Mouse (Mus musculus) heart, embryonic 15.5 days (tissue): Measurements from ENCODE around the gene Lrp6. TPM values are rescaled to one million over a fixed set of nuclear protein-coding genes. Genes with fewer than 3 reads are reported as not detected.

Experiments
- ATAC-seq: fragments of 200-750 bp; cut with Nextera tagmentation; replicated peaks from 2 replicates; pipeline ENCODE4 v1.8.0; 2017; ENCODE audit warnings: low read depth, moderate TSS enrichment; ENCODE audit not compliant: insufficient number of reproducible peaks, insufficient read depth, low FRiP score
- H3K27ac ChIP-seq: fragments of 300-500 bp; sonication (generic); 2 replicates; pipeline ENCODE4 v1.5.1; 2015; ENCODE audit warnings: mild to moderate bottlenecking, inconsistent platforms
- H3K27me3 ChIP-seq: fragments of 300-500 bp; sonication (generic); 2 replicates; pipeline ENCODE4 v1.6.1; 2015; ENCODE audit warnings: inconsistent platforms
- H3K36me3 ChIP-seq: fragments of 300-500 bp; sonication (generic); 2 replicates; pipeline ENCODE4 v1.6.1; 2015; ENCODE audit warnings: mild to moderate bottlenecking, inconsistent platforms
- H3K4me1 ChIP-seq: fragments of 300-500 bp; sonication (generic); replicated peaks from 2 replicates; pipeline ENCODE4 v1.6.1; 2015; ENCODE audit warnings: inconsistent platforms
- H3K4me2 ChIP-seq: fragments of 300-500 bp; sonication (generic); 2 replicates; pipeline ENCODE4 v1.6.1; 2015; ENCODE audit warnings: inconsistent platforms, mild to moderate bottlenecking, moderate library complexity
- H3K4me3 ChIP-seq: fragments of 300-500 bp; sonication (generic); 2 replicates; pipeline ENCODE4 v1.5.1; 2015; ENCODE audit warnings: mild to moderate bottlenecking, inconsistent platforms
- H3K9ac ChIP-seq: fragments of 300-500 bp; sonication (generic); 2 replicates; pipeline ENCODE4 v1.6.1; 2015; ENCODE audit warnings: mild to moderate bottlenecking, inconsistent platforms
- H3K9me3 ChIP-seq: fragments of 300-500 bp; sonication (generic); replicated peaks from 2 replicates; pipeline ENCODE4 v1.6.1; 2016; ENCODE audit warnings: inconsistent platforms
- WGBS: fragments of 180-500 bp; shearing (Covaris S2); methylation state at CpG from one replicate; pipeline ENCODE4 v1.1.7; 2015; ENCODE audit warnings: mixed read lengths; 5-methylcytosine and 5-hydroxymethylcytosine counted together
- polyA plus RNA-seq: library from polyadenylated mRNA; unstranded; fragments of >200 nt; fragmentation: Nextera tagmentation; extraction: Ambion mirVana; gene quantifications from 2 replicates; pipeline ENCODE4 v1.2.1, GENCODE M21; 2015

The Lrp6 gene
- polyA plus RNA-seq, 1 experiment from 2014 or later, result 16.9 TPM

DNA sequence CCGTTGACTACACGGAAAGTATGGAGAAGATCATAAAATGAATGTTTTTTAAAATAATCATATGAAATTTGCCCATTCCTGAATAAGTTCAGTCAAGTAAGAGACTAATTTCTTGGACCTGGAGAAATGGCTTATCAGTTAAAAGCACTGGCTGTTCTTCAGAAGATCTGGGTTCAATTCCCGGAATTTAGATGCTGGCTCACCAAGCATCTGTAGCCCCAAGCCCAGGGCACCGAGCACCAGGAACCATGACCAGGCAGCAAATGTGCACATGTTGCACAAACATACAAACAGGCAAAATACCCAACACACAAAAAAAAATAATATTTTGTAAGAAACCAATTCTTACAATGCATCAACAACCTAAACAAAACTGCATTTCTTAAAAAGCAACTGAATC lies 37.4 kb downstream of the Lrp6 start:
- ATAC-seq, result no peak
- WGBS, result 90% methylated on average over 4 of the region's 4 CpGs
- H3K36me3 ChIP-seq, result no peaks in the 10 kb centered on the region

GRCm38 (mm10) chr6:134528396-134528795 lies 38.4 kb downstream of the Lrp6 start:
- WGBS, result 92% methylated on average over 7 of the region's 7 CpGs

More for the DNA sequence above, 37.4 kb downstream of the Lrp6 start:
- Histone ChIP-seq H3K4me1 (peaks cover 35% of the 10 kb centered on the region), H3K9me3 (no peaks in the 10 kb centered on the region), H3K4me2 (no peak overlapping the region), H3K27ac (no peak overlapping the region), H3K9ac (no peak overlapping the region), H3K4me3 (no peak overlapping the region), H3K27me3 (no peaks in the 10 kb centered on the region)

DNA sequence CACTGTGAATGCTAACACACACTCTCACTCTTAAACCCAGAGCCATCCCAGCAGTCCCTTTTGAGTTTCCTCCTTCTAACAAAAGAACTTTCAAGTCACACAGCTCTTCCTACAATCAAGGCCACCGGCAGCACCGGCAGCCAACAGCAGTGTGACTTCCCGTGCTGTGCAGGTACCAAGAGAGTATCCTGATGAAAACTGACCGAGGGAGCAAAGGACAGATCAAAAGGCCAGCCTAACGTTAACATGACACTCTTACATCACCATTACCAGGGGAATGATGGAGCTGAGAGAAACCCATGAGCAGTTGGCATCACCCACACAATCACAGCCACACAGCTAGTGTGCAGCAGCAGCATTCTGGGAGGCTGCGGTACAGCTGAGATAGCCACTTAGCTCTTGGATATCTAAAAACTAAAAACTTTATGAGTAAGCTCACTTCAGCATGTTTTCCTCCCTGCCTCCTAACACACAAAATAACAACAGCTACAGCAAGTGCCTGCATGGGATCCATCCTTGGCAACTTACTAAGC lies 39.1 kb downstream of the Lrp6 start:
- Histone ChIP-seq H3K9me3 (no peaks in the 10 kb centered on the region), H3K27me3 (no peaks in the 10 kb centered on the region), H3K9ac (no peak overlapping the region), H3K4me2 (no peak overlapping the region), H3K36me3 (no peaks in the 10 kb centered on the region), H3K4me3 (no peak overlapping the region), H3K4me1 (peaks cover 31% of the 10 kb centered on the region), H3K27ac (no peak overlapping the region)
- ATAC-seq, result no peak
- 30% methylated on average over 6 of the region's 6 CpGs for WGBS

More at GRCm38 (mm10) chr6:134528396-134528795, 38.4 kb downstream of the Lrp6 start:
- Histone ChIP-seq H3K27ac (no peak overlapping the region), H3K4me2 (no peak overlapping the region), H3K4me1 (peaks cover 35% of the 10 kb centered on the region), H3K36me3 (no peaks in the 10 kb centered on the region), H3K27me3 (no peaks in the 10 kb centered on the region), H3K9me3 (no peaks in the 10 kb centered on the region), H3K4me3 (no peak overlapping the region), H3K9ac (no peak overlapping the region)
- no peak for ATAC-seq

DNA sequence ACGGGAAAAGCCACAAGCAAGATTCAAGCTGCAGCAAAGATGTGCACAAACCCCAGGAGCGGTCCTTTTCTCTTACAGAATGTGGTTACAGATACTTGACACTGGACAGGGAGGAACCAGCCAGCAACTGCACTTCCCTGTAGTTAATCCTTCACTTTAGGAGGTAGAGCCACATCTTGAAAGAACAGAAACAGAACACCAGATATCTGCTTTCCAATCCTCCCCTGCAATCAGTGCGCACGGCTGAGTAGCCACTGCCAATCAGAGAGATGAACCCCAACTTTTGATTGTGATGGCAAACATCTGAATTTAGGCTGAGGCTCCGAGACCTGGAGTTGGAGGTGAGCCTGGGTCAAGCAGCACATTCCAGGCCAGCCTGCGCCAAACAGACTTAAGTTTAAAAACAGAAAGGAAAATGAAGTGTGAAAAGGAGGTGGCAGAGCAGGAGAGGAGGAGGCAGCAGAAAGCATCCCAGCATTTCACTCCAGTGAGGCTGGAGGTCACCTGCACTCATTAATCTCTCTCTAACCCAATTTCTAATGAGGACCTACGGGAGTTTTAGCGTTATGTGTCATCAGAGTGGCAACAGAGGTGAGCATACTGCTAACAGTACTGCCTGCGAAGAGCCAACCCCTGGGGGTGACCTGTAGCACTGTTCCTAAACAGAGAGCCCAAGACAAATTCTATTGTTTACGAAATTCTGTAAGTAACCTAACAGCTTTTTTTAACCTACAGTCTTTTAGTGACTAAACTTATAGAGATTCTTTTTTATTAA lies 39.8 kb downstream of the Lrp6 start:
- Histone ChIP-seq H3K4me2 (no peak overlapping the region), H3K9me3 (no peaks in the 10 kb centered on the region), H3K4me1 (peaks cover 31% of the 10 kb centered on the region), H3K36me3 (no peaks in the 10 kb centered on the region), H3K27ac (no peak overlapping the region), H3K27me3 (no peaks in the 10 kb centered on the region), H3K4me3 (no peak overlapping the region), H3K9ac (no peak overlapping the region)
- WGBS, result 43% methylated on average over 10 of the region's 10 CpGs
- ATAC-seq, result no peak

DNA sequence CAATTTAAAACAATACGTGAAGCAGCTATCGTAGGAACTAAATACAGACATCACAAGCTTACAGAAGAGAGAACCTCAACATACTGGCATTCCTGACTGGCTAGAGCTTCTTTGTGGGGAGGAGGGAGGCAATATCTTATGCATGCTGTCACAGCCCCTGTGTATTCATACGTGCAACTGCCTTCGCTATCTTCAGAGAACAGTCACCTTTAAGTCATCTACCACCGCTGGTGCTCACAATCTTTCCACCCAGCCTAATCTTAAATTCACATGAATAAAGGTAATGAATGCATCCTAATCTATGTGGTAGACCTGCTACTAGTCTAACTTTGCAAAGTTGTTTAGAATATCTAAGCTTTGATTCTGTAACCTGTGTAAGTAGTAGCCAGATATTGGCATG lies 40.5 kb downstream of the Lrp6 start:
- Histone ChIP-seq H3K9me3 (no peaks in the 10 kb centered on the region), H3K9ac (no peak overlapping the region), H3K27me3 (no peaks in the 10 kb centered on the region), H3K4me1 (peaks cover 36% of the 10 kb centered on the region), H3K4me2 (no peak overlapping the region), H3K27ac (no peak overlapping the region), H3K36me3 (no peaks in the 10 kb centered on the region), H3K4me3 (no peak overlapping the region)
- 53% methylated on average over 5 of the region's 5 CpGs for WGBS
- ATAC-seq, result no peak

GRCm38 (mm10) chr6:134521411-134521810 lies 45.4 kb downstream of the Lrp6 start:
- no peak overlapping the region for H3K27ac ChIP-seq
- H3K36me3 ChIP-seq, result 0 out of 2 replicates have a peak, but pooled peaks cover 5% of the 10 kb centered on the region
- 68% methylated on average over 10 of the region's 10 CpGs for WGBS
- no peaks in the 10 kb centered on the region for H3K27me3 ChIP-seq
- no peak overlapping the region for H3K4me2 ChIP-seq
- H3K9ac ChIP-seq, result no peak overlapping the region
- no peak overlapping the region for H3K4me3 ChIP-seq
- peaks cover 15% of the 10 kb centered on the region for H3K4me1 ChIP-seq
- no peaks in the 10 kb centered on the region for H3K9me3 ChIP-seq
- ATAC-seq, result no peak

- Histone ChIP-seq H3K4me2 (no peak overlapping the region), H3K9ac (no peak overlapping the region), H3K9me3 (no peaks in the 10 kb centered on the region), H3K36me3 (0 out of 2 replicates have a peak, but pooled peaks cover 5% of the 10 kb centered on the region), H3K27ac (no peak overlapping the region), H3K27me3 (no peaks in the 10 kb centered on the region), H3K4me1 (peaks cover 9% of the 10 kb centered on the region), H3K4me3 (no peak overlapping the region)
- no peak for ATAC-seq
- 64% methylated on average over 3 of the region's 3 CpGs for WGBS
These were observed 45.9 kb downstream of the Lrp6 start for GRCm38 (mm10) chr6:134520821-134521220.

GRCm38 (mm10) chr6:134518450-134518849 lies 48.3 kb downstream of the Lrp6 start:
- H3K9ac ChIP-seq, result no peak overlapping the region
- no peaks in the 10 kb centered on the region for H3K9me3 ChIP-seq
- H3K27me3 ChIP-seq, result no peaks in the 10 kb centered on the region
- no peak for ATAC-seq
- H3K4me3 ChIP-seq, result no peak overlapping the region
- H3K4me1 ChIP-seq, result peaks cover 8% of the 10 kb centered on the region; the same call in 1 of the 2 replicates
- no peak overlapping the region for H3K4me2 ChIP-seq
- H3K36me3 ChIP-seq, result 0 out of 2 replicates have a peak, but pooled peaks cover 5% of the 10 kb centered on the region
- H3K27ac ChIP-seq, result no peak overlapping the region
- 79% methylated on average over 5 of the region's 5 CpGs for WGBS

GRCm38 (mm10) chr6:134517141-134517540 lies 49.6 kb downstream of the Lrp6 start:
- H3K27me3 ChIP-seq, result no peaks in the 10 kb centered on the region
- H3K4me3 ChIP-seq, result no peak overlapping the region
- H3K9ac ChIP-seq, result no peak overlapping the region
- H3K4me2 ChIP-seq, result no peak overlapping the region
- no peak for ATAC-seq
- H3K9me3 ChIP-seq, result no peaks in the 10 kb centered on the region
- H3K4me1 ChIP-seq, result peaks cover 8% of the 10 kb centered on the region; the same call in 1 of the 2 replicates
- H3K36me3 ChIP-seq, result 0 out of 2 replicates have a peak, but pooled peaks cover 5% of the 10 kb centered on the region
- 72% methylated on average over 4 of the region's 4 CpGs for whole genome bisulfite sequencing
- no peak overlapping the region for H3K27ac ChIP-seq

DNA sequence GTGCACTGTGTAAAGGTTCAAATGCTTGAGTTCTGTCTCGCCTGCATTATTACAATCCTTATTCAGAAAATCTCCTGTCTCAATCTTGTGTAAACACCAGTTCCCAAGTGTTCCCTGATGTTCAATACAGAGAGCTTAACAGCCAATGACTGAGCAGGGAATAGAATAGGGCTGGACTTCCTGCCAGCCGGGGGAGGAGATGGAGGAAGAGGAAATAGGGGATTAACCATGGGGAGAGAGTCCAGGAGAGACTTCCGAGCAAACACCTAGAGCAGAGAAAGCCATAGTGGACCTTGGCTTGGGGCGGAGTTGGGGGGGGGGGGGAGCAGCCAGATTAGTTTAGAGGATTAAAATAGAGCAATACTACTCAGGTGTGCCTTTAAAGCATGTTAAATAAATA lies 51.3 kb downstream of the Lrp6 start:
- Histone ChIP-seq H3K4me3 (no peak overlapping the region), H3K36me3 (0 out of 2 replicates have a peak, but pooled peaks cover 5% of the 10 kb centered on the region), H3K27me3 (no peaks in the 10 kb centered on the region), H3K4me1 (peaks cover 4% of the 10 kb centered on the region; the same call in 1 of the 2 replicates), H3K9me3 (no peaks in the 10 kb centered on the region), H3K27ac (no peak overlapping the region), H3K9ac (no peak overlapping the region), H3K4me2 (no peak overlapping the region)
- WGBS, result 69% methylated on average over 4 of the region's 4 CpGs
- no peak for ATAC-seq

DNA sequence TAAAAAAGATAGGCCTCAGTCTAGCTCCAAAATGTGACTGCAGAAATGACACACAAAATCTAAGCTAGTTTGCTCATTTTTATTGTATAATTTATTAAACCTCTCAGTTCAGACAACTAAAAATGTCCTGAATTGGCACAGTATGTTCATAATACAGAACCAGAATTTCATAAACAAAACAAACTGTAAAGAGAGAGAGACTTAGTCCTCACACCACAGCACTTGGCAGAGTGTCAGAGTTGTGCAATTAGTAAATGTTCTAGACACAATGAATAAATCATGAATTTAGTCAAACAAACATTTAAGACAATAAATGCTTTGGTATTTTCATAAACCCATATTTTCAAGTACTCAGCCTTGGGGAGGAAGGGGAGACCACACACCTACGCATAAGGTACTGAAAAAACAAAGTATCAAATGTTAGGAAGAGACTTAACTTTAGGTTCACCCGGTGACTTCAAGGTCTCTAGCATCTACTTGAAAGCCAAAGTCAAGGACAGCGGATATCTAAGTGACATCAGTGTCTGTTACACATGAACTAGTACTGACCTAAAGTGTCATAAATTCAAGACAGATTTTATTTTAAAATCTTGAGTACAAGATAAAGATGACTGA lies 52.8 kb downstream of the Lrp6 start:
- H3K27me3 ChIP-seq, result no peaks in the 10 kb centered on the region
- WGBS, result 83% methylated on average over 3 of the region's 3 CpGs
- H3K4me1 ChIP-seq, result peaks cover 4% of the 10 kb centered on the region; the same call in 1 of the 2 replicates
- no peaks in the 10 kb centered on the region; the same call in 1 of the 2 replicates for H3K36me3 ChIP-seq
- no peak overlapping the region for H3K9ac ChIP-seq
- no peak overlapping the region for H3K27ac ChIP-seq
- no peaks in the 10 kb centered on the region for H3K9me3 ChIP-seq
- H3K4me3 ChIP-seq, result no peak overlapping the region
- no peak overlapping the region for H3K4me2 ChIP-seq
- ATAC-seq, result no peak
